ENCODE assay signal across 17 mouse cellular contexts in genomic region chr12:84442526-84442925, GRCm38 (mm10). TPM values are rescaled to one million over a fixed set of nuclear protein-coding genes. Genes with fewer than 3 reads are reported as not detected.
"Had no signal": no experiment of that assay in that cellular context is flagged by ENCODE, and none has a peak within 500 bp of the region (broad histone marks: within the 10 kb centered on the region; RNA-seq: fewer than 3 reads in every experiment).

No protein-coding gene starts in this region.

- H3K9ac ChIP-seq: neural tube, embryonic 13.5 days; neural tube, embryonic 15.5 days; stomach, embryonic 15.5 days had no signal

- H3K4me2 ChIP-seq: neural tube, embryonic 13.5 days; neural tube, embryonic 15.5 days; stomach, embryonic 15.5 days had no signal

- H3K4me3 ChIP-seq: neural tube, embryonic 13.5 days; neural tube, embryonic 15.5 days; stomach, embryonic 15.5 days had no signal

- H3K9me3 ChIP-seq: neural tube, embryonic 13.5 days; neural tube, embryonic 15.5 days; stomach, embryonic 15.5 days had no signal

- H3K27ac ChIP-seq: neural tube, embryonic 13.5 days; neural tube, embryonic 15.5 days; stomach, embryonic 15.5 days; stomach, postnatal 0 days had no signal

- H3K4me1 ChIP-seq: neural tube, embryonic 13.5 days; neural tube, embryonic 15.5 days; stomach, embryonic 15.5 days had no signal

- H3K36me3 ChIP-seq: stomach, embryonic 15.5 days had no signal

- H3K27me3 ChIP-seq: stomach, embryonic 15.5 days had no signal

- DNase-seq: retina, postnatal 1 day; right cerebral cortex, adult 18-20 months; right cerebral cortex, postnatal 14 days; right cerebral cortex, postnatal 25 days; right cerebral cortex, postnatal 4 days; spleen, adult 18-20 months; thymus, adult 18-20 months; thymus, adult 2 months; thymus, postnatal 14 days; thymus, postnatal 25 days; thymus, postnatal 36 days; thymus, postnatal 4 days had no signal

RNA-seq across cellular contexts. Expression of gene Bbof1, which starts 33.7 kb away (rescaled TPM):
- polyA plus RNA-seq: small intestine, adult 2 months had no signal
